Mouse (Mus musculus) CH12.LX (cell line): ENCODE results near the gene R3hcc1l.

ENCODE experiments used
- CHD1 ChIP-seq: IDR thresholded peaks from 2 replicates; pipeline ENCODE4 v1.6.1; 2012; ENCODE audit warnings: low read depth, low read length, improper control_type of control experiment, inconsistent platforms
- CHD2 ChIP-seq: IDR thresholded peaks from 2 replicates; pipeline ENCODE4 v1.6.1; 2011; ENCODE audit warnings: low read length, improper control_type of control experiment
- CTCF ChIP-seq, 2 experiments: IDR thresholded peaks in 1 of 2; conservative IDR thresholded peaks in 1 of 2; 2 replicates each; pipeline ENCODE4 v1.5.1; 2011 to 2012; ENCODE audit warnings: low read depth in 2 of 2, low read length in 2 of 2, improper control_type of control experiment in 1 of 2, inconsistent platforms in 1 of 2, mild to moderate bottlenecking in 1 of 2, moderate library complexity in 1 of 2
- EP300 ChIP-seq: IDR thresholded peaks from 2 replicates; pipeline ENCODE4 v1.6.1; 2011; ENCODE audit warnings: low read length, improper control_type of control experiment
- IRF4 ChIP-seq: IDR thresholded peaks from 2 replicates; pipeline ENCODE4 v1.6.1; 2014; ENCODE audit warnings: low read depth, mild to moderate bottlenecking, inconsistent platforms, low read length, improper control_type of control experiment
- MAX ChIP-seq: IDR thresholded peaks from 2 replicates; pipeline ENCODE4 v1.6.1; 2011; ENCODE audit warnings: low read length, improper control_type of control experiment
- MEF2A ChIP-seq: IDR thresholded peaks from 2 replicates; pipeline ENCODE4 v1.6.1; 2014; ENCODE audit warnings: low read depth, mild to moderate bottlenecking, inconsistent platforms, low read length, improper control_type of control experiment, borderline replicate concordance
- NRF1 ChIP-seq: IDR thresholded peaks from 2 replicates; pipeline ENCODE4 v1.6.1; 2014; ENCODE audit warnings: low read depth, mild to moderate bottlenecking, inconsistent platforms, low read length, improper control_type of control experiment, moderate library complexity
- POLR2A ChIP-seq: IDR thresholded peaks from 2 replicates; pipeline ENCODE4 v1.6.1; 2011; ENCODE audit warnings: low read depth, mild to moderate bottlenecking, improper control_type of control experiment, low read length
- POLR2AphosphoS2 ChIP-seq: IDR thresholded peaks from 2 replicates; pipeline ENCODE4 v1.6.1; 2011; ENCODE audit warnings: low read depth, low read length, improper control_type of control experiment
- SIN3A ChIP-seq: IDR thresholded peaks from 2 replicates; pipeline ENCODE4 v1.6.1; 2012; ENCODE audit warnings: low read length, improper control_type of control experiment, inconsistent platforms
- TBP ChIP-seq: conservative IDR thresholded peaks from 2 replicates; pipeline ENCODE4 v1.6.1; 2011; ENCODE audit warnings: low read depth, low read length, improper control_type of control experiment
- USF1 ChIP-seq: IDR thresholded peaks from 2 replicates; pipeline ENCODE4 v1.6.1; 2014; ENCODE audit warnings: low read depth, mild to moderate bottlenecking, inconsistent platforms, low read length, improper control_type of control experiment
- ZMIZ1 ChIP-seq: IDR thresholded peaks from 2 replicates; pipeline ENCODE4 v1.6.1; 2012; ENCODE audit warnings: low read depth, mild to moderate bottlenecking, inconsistent platforms, low read length, improper control_type of control experiment

- TF ChIP-seq EP300 = no peak
- TF ChIP-seq POLR2A = no peak
- no peak for TF ChIP-seq SIN3A
- TF ChIP-seq CTCF (conservative IDR thresholded peaks at IDR 0.05 in 1 of 2, IDR thresholded peaks at IDR 0.05 in 1 of 2; ENCODE audit: low read depth in 2 of 2, low read length in 2 of 2) = no peak
- no peak for TF ChIP-seq IRF4
- no peak for TF ChIP-seq TBP
- TF ChIP-seq ZMIZ1 = no peak
- no peak for TF ChIP-seq CHD2
- no peak for TF ChIP-seq MEF2A
- no peak for TF ChIP-seq USF1
- TF ChIP-seq MAX = no peak
- TF ChIP-seq POLR2AphosphoS2 = no peak
- TF ChIP-seq NRF1 = no peak
- no peak for TF ChIP-seq CHD1
Measured at GRCm38 (mm10) chr19:42539414-42540189, 21.0 kb downstream of the R3hcc1l start.
